Mouse (Mus musculus): ENCODE measurements at regions not wholly inside any gene's neighbourhood (a gene's known extent, or its start where the extent isn't known, plus 50 kb on each side); places are given as distances from the start of the nearest gene placed in this dataset.

GRCm38 (mm10) chr2:51747675-51748319 is 120.5 kb downstream of the Tas2r134 start:
- Histone ChIP-seq H3K9ac (ENCODE audit: low read depth, low read length) (no peak overlapping the region), H3K27ac (ENCODE audit: low read length) (no peak overlapping the region), H3K4me2 (ENCODE audit: low read depth, low read length) (no peak overlapping the region), H3K27me3 (ENCODE audit: control insufficient read depth, insufficient read depth, low read depth, low read length) (no peaks in the 10 kb centered on the region), H3K4me3 (ENCODE audit: low read depth, low read length) (no peak overlapping the region), H3K4me1 (ENCODE audit: control insufficient read depth, low read depth, low read length) (no peaks in the 10 kb centered on the region), H3K36me3 (ENCODE audit: control insufficient read depth, insufficient read depth) (no peaks in the 10 kb centered on the region), H3K9me3 (replicated peaks; ENCODE audit: control insufficient read depth, low read length) (no peaks in the 10 kb centered on the region)
- 68% methylated on average over 7 of the region's 7 CpGs for WGBS (ENCODE audit: insufficient replicate concordance)
- no peak for ATAC-seq (ENCODE audit: low read depth)

DNA sequence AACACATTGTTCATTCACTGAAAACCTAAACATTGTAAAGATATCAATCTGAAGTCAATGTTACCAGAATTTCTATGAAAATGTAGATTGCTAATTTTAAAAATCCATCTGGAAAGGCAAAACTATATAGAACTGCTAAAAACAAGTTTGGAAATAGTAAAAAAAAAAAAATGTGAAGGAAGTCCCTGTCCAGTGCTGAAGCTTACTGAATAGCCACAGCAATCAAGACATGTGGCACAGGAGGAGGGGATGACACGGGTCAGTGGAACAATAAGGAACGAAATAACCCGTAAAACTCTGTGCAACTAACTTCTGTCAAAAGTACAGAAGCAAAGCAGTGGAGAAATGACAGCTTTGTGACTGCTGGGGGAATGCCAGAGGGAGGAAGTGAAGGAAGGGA is 121.9 kb downstream of the Tas2r134 start:
- Histone ChIP-seq H3K27me3 (ENCODE audit: control insufficient read depth, insufficient read depth, low read depth, low read length) (no peaks in the 10 kb centered on the region), H3K27ac (ENCODE audit: low read length) (no peak overlapping the region), H3K36me3 (ENCODE audit: control insufficient read depth, insufficient read depth) (no peaks in the 10 kb centered on the region), H3K9me3 (replicated peaks; ENCODE audit: control insufficient read depth, low read length) (no peaks in the 10 kb centered on the region), H3K4me1 (ENCODE audit: control insufficient read depth, low read depth, low read length) (no peaks in the 10 kb centered on the region), H3K4me2 (ENCODE audit: low read depth, low read length) (no peak overlapping the region), H3K4me3 (ENCODE audit: low read depth, low read length) (no peak overlapping the region), H3K9ac (ENCODE audit: low read depth, low read length) (no peak overlapping the region)
- no peak for ATAC-seq (ENCODE audit: low read depth)
- WGBS (ENCODE audit: insufficient replicate concordance) = 38% methylated on average over 3 of the region's 3 CpGs

DNA sequence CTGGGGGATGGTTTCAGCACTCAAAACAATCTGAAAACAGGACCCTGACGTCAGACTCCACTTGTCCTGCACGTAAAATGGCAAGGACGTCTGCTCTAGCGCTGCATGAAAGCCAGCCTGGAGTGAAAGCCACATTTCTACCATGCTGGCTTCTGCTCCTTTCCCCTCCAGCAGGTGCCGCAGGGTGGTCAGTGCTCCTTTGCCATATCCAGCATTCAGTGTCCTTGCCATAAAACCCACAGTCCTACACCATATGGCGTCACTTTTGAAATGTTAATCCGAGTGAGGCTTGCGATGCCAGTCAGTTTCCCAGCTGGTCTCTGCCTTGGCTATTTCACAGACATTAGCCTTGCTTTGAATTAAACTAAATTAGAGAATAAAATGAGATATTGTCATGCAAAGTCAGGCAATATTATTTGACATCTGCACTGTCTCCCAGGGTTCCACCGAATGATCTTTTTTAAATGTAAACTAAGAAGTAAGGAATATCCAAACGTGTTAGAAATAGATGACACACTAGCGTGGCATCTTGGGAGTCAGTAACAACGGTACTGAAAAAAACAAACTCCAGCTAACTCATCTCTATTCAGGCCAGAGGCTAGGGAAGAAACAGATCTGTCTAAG is 125.7 kb downstream of the Tas2r134 start:
- H3K36me3 ChIP-seq (ENCODE audit: control insufficient read depth, insufficient read depth) = no peaks in the 10 kb centered on the region
- 60% methylated on average over 12 of the region's 12 CpGs for WGBS (ENCODE audit: insufficient replicate concordance)
- H3K27me3 ChIP-seq (ENCODE audit: control insufficient read depth, insufficient read depth, low read depth, low read length) = no peaks in the 10 kb centered on the region
- H3K9ac ChIP-seq (ENCODE audit: low read depth, low read length) = no peak overlapping the region
- H3K9me3 ChIP-seq (replicated peaks; ENCODE audit: control insufficient read depth, low read length) = no peaks in the 10 kb centered on the region
- no peak for ATAC-seq (ENCODE audit: low read depth)
- no peak overlapping the region for H3K4me2 ChIP-seq (ENCODE audit: low read depth, low read length)
- H3K4me1 ChIP-seq (ENCODE audit: control insufficient read depth, low read depth, low read length) = no peaks in the 10 kb centered on the region
- no peak overlapping the region for H3K27ac ChIP-seq (ENCODE audit: low read length)
- no peak overlapping the region for H3K4me3 ChIP-seq (ENCODE audit: low read depth, low read length)

- no peaks in the 10 kb centered on the region for H3K36me3 ChIP-seq (ENCODE audit: control insufficient read depth, insufficient read depth)
- no peaks in the 10 kb centered on the region for H3K27me3 ChIP-seq (ENCODE audit: control insufficient read depth, insufficient read depth, low read depth, low read length)
- H3K4me1 ChIP-seq (ENCODE audit: control insufficient read depth, low read depth, low read length) = no peaks in the 10 kb centered on the region
- no peak for ATAC-seq (ENCODE audit: low read depth)
- H3K9me3 ChIP-seq (replicated peaks; ENCODE audit: control insufficient read depth, low read length) = no peaks in the 10 kb centered on the region
- H3K4me2 ChIP-seq (ENCODE audit: low read depth, low read length) = no peak overlapping the region
- no peak overlapping the region for H3K4me3 ChIP-seq (ENCODE audit: low read depth, low read length)
- 43% methylated on average over 7 of the region's 7 CpGs for WGBS (ENCODE audit: insufficient replicate concordance)
- no peak overlapping the region for H3K27ac ChIP-seq (ENCODE audit: low read length)
- H3K9ac ChIP-seq (ENCODE audit: low read depth, low read length) = no peak overlapping the region
Observed at GRCm38 (mm10) chr2:51753565-51754031, 126.3 kb downstream of the Tas2r134 start.

GRCm38 (mm10) chr2:51757361-51757760 is 130.1 kb downstream of the Tas2r134 start:
- no peak overlapping the region for H3K9ac ChIP-seq (ENCODE audit: low read depth, low read length)
- WGBS (ENCODE audit: insufficient replicate concordance) = 42% methylated on average over 1 of the region's 1 CpGs
- no peak for ATAC-seq (ENCODE audit: low read depth)
- H3K4me2 ChIP-seq (ENCODE audit: low read depth, low read length) = no peak overlapping the region
- H3K4me3 ChIP-seq (ENCODE audit: low read depth, low read length) = no peak overlapping the region
- H3K27me3 ChIP-seq (ENCODE audit: control insufficient read depth, insufficient read depth, low read depth, low read length) = no peaks in the 10 kb centered on the region
- no peaks in the 10 kb centered on the region for H3K36me3 ChIP-seq (ENCODE audit: control insufficient read depth, insufficient read depth)
- no peak overlapping the region for H3K27ac ChIP-seq (ENCODE audit: low read length)
- no peaks in the 10 kb centered on the region for H3K4me1 ChIP-seq (ENCODE audit: control insufficient read depth, low read depth, low read length)
- H3K9me3 ChIP-seq (replicated peaks; ENCODE audit: control insufficient read depth, low read length) = no peaks in the 10 kb centered on the region

DNA sequence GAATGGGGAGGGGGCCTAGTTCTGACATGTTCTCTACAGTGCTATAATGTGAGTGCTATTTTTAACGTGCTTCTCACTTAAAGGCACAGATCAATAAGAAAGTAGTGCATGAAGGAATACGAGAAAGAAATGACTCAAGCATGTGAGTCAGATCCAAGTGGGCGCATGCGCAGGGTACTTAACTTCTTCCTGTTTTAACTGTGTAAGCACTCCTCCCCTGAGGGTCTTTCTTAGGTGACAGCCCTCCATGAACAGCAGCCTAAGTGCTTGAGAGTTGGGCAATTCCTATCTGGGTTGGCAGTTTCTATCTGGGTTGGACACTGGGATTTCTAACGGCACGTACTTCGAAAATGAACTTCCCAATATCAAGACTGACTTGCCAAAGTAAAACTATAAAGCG is 130.8 kb downstream of the Tas2r134 start:
- Histone ChIP-seq H3K9me3 (replicated peaks; ENCODE audit: control insufficient read depth, low read length) (no peaks in the 10 kb centered on the region), H3K4me3 (ENCODE audit: low read depth, low read length) (no peak overlapping the region), H3K36me3 (ENCODE audit: control insufficient read depth, insufficient read depth) (no peaks in the 10 kb centered on the region), H3K9ac (ENCODE audit: low read depth, low read length) (no peak overlapping the region), H3K4me1 (ENCODE audit: control insufficient read depth, low read depth, low read length) (no peaks in the 10 kb centered on the region), H3K4me2 (ENCODE audit: low read depth, low read length) (no peak overlapping the region), H3K27me3 (ENCODE audit: control insufficient read depth, insufficient read depth, low read depth, low read length) (no peaks in the 10 kb centered on the region), H3K27ac (ENCODE audit: low read length) (no peak overlapping the region)
- 76% methylated on average over 8 of the region's 8 CpGs for WGBS (ENCODE audit: insufficient replicate concordance)
- no peak for ATAC-seq (ENCODE audit: low read depth)

GRCm38 (mm10) chr2:51762866-51763265 is 135.6 kb downstream of the Tas2r134 start:
- no peaks in the 10 kb centered on the region for H3K9me3 ChIP-seq (replicated peaks; ENCODE audit: control insufficient read depth, low read length)
- H3K9ac ChIP-seq (ENCODE audit: low read depth, low read length) = no peak overlapping the region
- no peaks in the 10 kb centered on the region for H3K36me3 ChIP-seq (ENCODE audit: control insufficient read depth, insufficient read depth)
- no peak overlapping the region for H3K27ac ChIP-seq (ENCODE audit: low read length)
- no peak overlapping the region for H3K4me2 ChIP-seq (ENCODE audit: low read depth, low read length)
- no peak overlapping the region for H3K4me3 ChIP-seq (ENCODE audit: low read depth, low read length)
- WGBS (ENCODE audit: insufficient replicate concordance) = 64% methylated on average over 4 of the region's 4 CpGs
- H3K27me3 ChIP-seq (ENCODE audit: control insufficient read depth, insufficient read depth, low read depth, low read length) = no peaks in the 10 kb centered on the region
- H3K4me1 ChIP-seq (ENCODE audit: control insufficient read depth, low read depth, low read length) = no peaks in the 10 kb centered on the region
- ATAC-seq (ENCODE audit: low read depth) = no peak

GRCm38 (mm10) chr2:51767507-51768135 is 140.3 kb downstream of the Tas2r134 start:
- H3K4me3 ChIP-seq (ENCODE audit: low read depth, low read length) = no peak overlapping the region
- no peaks in the 10 kb centered on the region for H3K4me1 ChIP-seq (ENCODE audit: control insufficient read depth, low read depth, low read length)
- ATAC-seq (ENCODE audit: low read depth) = no peak
- no peaks in the 10 kb centered on the region for H3K9me3 ChIP-seq (replicated peaks; ENCODE audit: control insufficient read depth, low read length)
- H3K27me3 ChIP-seq (ENCODE audit: control insufficient read depth, insufficient read depth, low read depth, low read length) = no peaks in the 10 kb centered on the region
- H3K36me3 ChIP-seq (ENCODE audit: control insufficient read depth, insufficient read depth) = no peaks in the 10 kb centered on the region
- no peak overlapping the region for H3K4me2 ChIP-seq (ENCODE audit: low read depth, low read length)
- H3K27ac ChIP-seq (ENCODE audit: low read length) = no peak overlapping the region
- H3K9ac ChIP-seq (ENCODE audit: low read depth, low read length) = no peak overlapping the region
- 64% methylated on average over 4 of the region's 4 CpGs for WGBS (ENCODE audit: insufficient replicate concordance)

All from liver, embryonic 16.5 days (tissue).